Mouse (Mus musculus) CH12F3 (cell line): ENCODE results near the gene Lhx3.

Source experiments
- in situ Hi-C: fragments of 300-500 bp; cut with MboI; formaldehyde crosslinking; loops from 2 replicates; pipeline ENCODE4 v1.14.3; 2020; ENCODE audit warnings: low sequenced_read_pairs

The Lhx3 gene

DNA sequence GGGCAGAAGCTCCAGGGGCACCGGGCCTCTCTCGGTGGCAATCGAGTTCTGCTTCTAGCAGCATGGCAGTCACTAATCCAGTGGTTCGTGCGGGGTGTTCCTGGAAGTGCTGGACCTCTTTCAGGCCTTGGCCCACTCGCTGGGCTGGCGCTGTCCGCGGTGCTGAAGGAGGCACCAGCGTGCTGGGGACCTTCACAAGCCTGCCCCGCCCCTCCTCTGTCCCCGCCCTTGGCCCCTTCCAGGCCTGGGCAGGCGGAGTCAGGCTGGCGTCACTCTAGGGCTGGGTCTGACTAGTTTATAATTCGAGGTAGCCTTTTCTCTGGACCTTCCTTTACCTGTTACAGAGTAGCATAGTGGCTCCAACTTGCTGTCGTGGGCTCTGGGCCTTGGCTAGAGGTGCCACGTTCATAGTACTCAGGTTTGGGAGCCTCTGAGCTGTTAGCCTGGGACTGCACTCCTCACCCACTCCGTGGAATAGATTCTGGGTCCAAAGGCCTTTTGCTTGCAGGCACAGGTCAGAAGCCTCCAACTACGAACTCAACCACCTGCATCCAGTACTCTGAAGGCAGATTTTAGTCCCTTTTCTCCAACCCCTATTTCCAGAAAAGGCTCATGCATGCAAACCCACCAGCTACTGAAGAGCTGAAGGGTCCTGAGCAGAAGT, at the start of gene Lhx3:
Gene Lhx3, minus strand, starts transcription at position 164 of the 664 bp plus-strand sequence.
- in situ Hi-C loops: no loop called here

DNA sequence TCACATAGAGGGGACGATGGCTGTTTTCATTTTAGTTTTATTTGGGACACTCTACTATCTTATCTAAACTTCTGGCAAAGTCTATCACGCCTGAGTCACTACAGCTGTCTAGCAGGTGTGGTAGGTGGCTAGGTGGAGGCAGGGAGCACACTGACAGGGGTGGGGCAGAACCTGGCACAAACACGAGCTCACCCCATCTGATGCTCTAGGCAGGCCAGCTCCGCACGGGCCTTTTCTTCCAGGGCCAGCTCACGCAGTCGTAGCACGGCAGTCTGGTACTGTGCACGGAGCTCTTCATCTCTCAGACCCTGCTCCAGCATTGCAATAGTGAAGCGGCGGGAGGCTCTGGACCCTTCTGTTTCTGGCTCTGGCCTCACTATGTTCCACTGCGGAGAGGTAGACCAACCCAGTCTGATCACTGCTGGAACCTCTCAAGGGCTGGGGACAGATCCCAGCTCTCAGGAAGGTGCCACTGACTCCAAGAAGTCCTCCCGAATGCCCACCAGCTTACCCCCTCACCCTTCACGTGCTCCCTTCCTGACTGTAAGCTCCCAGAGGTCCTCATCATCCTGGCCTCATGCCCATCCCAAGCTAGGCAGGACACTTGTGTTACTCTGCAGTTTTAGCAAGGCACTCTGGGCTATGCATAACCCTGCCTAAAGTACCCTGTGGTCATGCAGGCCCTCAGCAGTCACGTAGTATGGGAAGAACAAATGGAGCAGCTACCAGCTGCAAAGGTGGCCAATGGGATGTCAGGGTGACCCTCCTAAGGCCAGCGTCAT, 49.4 kb upstream of the Lhx3 start:
- in situ Hi-C loops: no loop called here

DNA sequence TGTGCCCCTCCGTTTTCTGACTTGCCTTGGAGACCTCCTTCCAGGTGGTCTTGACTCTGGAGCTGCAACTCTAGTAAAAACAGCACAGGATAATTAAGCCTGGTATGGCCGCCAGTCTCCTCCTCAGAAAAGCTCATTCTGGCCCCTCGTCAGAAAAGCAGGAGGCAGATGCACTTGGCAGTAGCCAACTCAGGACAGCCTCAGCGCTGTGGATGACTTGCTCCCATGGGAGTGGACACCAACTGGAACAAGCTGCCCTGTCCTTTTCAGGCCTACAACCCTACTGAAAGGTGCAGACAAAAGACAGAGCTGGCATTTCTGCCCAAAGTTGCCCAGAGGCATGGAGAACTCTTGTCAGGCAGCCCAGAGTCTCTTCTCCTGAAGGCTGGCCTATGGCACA, 46.7 kb upstream of the Lhx3 start:
- in situ Hi-C loops: no loop called here

- in situ Hi-C loops: no loop called here
These were observed 44.6 kb upstream of the Lhx3 start for GRCm38 (mm10) chr2:26252514-26253206.

- in situ Hi-C loops: no loop called here
These were observed 39.4 kb upstream of the Lhx3 start for GRCm38 (mm10) chr2:26247531-26247930.

GRCm38 (mm10) chr2:26240841-26241240, 32.8 kb upstream of the Lhx3 start:
- in situ Hi-C loops: no loop called here

DNA sequence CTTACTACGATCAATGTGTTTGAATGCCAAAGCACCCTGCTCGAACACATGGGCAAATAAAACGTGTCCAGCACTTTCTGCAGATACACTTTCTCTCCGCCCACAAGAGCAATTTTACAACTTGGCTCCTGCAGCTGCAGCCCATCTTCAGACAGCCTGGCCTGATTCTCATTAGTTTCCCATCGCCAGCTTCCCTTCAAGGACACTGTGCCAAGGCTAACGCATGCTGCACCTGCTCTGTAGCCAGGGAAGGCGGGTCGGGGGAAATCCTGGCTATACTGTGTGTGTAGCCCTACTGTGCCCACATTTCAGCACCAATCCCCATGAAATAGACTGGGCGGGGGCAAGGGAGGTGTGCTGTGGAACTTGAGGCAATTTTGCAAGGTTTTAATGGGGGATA, 32.2 kb upstream of the Lhx3 start:
- in situ Hi-C loops: no loop called here

- in situ Hi-C loops: no loop called here
These were observed 29.2 kb upstream of the Lhx3 start, which contains the start of gene Qsox2 for GRCm38 (mm10) chr2:26237290-26237782. Gene Qsox2 (minus strand): TSS chr2:26237525.

DNA sequence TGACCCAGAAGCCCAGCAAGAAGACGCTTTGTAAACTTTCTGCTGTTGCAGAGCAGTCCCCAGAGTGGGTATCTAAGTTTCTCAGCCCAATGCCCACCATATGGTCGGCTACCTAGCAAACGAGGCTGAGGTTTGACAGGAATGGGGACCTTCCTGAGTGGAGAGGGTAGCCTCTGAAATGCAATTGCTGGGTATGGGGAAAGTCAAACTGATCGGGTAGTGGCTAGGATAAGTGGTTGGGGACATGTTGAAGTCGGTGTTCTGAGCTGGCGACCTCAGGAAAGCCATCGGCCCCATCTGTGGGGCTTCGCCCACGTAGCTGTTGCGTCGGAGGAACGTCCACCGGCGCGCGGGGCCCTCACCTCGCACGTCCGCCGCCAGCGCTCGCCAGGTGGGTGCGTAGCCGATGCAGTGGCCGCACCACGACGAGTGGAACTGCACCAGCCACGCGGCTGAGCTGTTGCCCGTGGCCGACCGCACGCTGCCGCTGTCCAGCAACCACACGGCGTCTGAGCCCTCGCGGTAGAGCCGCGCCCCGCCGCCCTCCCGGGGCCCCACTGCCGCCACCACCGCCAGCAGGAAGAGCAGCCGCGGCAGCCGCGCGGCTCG, 28.7 kb upstream of the Lhx3 start:
- in situ Hi-C loops: no loop called here

GRCm38 (mm10) chr2:26234771-26235170, 26.7 kb upstream of the Lhx3 start:
- in situ Hi-C loops: no loop called here

- in situ Hi-C loops: no loop called here
These were observed 26.2 kb upstream of the Lhx3 start for GRCm38 (mm10) chr2:26234253-26234652.

- in situ Hi-C loops: no loop called here
These were observed 23.3 kb upstream of the Lhx3 start for GRCm38 (mm10) chr2:26231366-26231765.

DNA sequence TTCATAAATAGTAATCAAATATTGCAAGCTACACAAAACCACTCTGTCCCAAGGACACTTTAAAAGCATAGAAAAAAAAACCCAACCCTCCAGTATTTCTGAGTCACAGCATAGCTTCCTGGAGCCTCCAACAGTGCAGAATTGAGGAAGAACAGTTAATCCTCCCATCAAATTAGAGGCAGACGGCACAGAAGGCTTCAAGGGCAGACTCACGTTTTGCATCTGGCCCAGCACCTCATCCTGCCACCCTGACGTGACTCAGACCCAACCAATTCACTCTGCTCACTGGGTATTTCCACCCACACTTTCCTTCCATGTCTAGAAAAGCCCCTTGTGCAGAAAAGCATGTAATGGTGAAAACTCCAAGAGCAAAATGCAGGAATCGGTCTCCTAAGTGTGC, 22.2 kb upstream of the Lhx3 start:
- in situ Hi-C loops: no loop called here

GRCm38 (mm10) chr2:26227788-26228187, 19.7 kb upstream of the Lhx3 start:
- in situ Hi-C loops: no loop called here

DNA sequence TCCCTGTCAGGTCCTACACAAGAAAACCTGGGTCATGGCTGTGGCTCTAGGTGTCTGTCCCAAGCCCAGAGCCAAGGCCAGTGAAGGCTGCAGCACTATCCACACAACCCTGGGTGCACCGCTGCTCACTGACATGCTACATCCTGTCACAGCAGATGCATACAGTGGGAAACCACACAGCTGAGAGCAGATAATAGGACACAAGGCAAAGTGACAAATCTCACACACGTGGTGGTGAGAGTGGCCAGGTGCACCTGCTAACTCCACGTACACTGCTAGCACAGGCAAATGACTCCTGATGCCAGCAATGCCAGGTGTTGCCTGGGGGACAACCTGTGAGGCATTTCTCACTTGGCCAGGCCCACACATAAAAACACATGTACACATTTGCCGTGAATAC, 17.2 kb upstream of the Lhx3 start:
- in situ Hi-C loops: no loop called here

DNA sequence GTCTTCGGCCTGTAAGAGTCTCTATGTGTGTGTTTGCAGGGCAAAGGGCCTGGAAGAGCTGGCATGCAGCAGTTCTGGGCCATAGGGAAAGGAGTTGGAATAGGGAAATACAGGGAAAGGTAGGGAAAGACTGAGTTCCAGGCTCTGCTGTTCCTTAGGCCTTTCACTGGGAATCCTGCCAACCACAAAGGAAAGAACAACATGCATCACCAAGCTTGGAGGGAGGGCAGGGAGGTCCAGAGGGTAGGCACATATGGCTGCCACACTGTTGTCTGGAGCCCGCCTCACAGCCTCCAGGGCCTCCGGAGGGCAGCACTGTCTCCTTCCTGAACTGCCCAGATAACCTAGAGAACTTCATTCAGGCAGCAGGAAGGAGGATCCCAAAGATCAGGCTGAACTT, 15.9 kb upstream of the Lhx3 start:
- in situ Hi-C loops: no loop called here

DNA sequence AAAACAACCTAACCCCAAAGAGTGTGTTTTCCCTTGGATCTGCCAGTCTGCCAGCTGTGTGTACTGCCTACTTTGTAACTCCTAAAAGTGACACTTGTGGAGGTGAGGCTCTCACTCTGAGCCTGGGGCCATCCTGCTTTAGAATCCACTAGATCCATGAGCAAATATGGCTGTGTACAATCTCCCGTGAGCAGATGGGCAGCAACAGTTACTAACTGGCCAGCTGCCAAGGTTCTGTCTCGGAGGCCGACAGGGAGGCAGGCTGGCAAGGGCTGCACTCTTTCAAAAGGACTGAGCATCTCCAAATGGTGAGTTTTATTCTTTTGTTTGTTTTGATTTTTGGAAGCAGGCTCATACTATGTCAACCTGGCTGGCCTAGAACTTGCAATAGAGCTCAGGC, 6.4 kb upstream of the Lhx3 start:
- in situ Hi-C loops: no loop called here

- in situ Hi-C loops: no loop called here
These were observed 1.5 kb upstream of the Lhx3 start for GRCm38 (mm10) chr2:26209566-26209965.

GRCm38 (mm10) chr2:26207559-26207958, 530 bp downstream of the Lhx3 start:
- in situ Hi-C loops: no loop called here

- in situ Hi-C loops: no loop called here
These were observed 2.3 kb downstream of the Lhx3 start for GRCm38 (mm10) chr2:26205761-26206160.

DNA sequence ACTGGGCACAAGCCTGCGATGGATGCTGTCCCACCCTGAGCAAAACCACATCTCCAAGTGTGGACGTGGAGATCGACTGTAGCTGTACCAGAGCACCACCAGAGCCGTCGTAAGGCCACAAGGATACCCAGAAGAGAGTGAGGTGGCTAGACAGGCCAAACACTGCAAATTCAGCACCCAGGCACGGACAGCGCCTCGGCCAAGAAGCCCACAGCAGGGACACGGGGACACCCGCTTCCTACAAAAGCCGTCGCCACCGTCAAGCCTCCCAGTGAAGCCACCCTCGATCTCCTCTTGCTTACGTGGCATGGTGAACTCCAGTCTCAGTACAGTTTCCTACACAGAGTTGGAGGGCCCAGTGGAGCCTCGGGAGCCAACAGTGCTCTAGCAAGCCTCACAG, 3.0 kb downstream of the Lhx3 start:
- in situ Hi-C loops: no loop called here
